16 mouse cellular contexts compared by ENCODE assay signal in genomic region chr4:87578164-87578563, GRCm38 (mm10).
A peak's percentile ranks its signal among the peaks of the same experiment; 100 is the strongest.
DNase-seq lines count a peak whose midpoint lies in the region; ATAC-seq and TF ChIP-seq lines count a peak whose summit lies in the region.
"Had no signal": no experiment of that assay in that cellular context is flagged by ENCODE, and none has a peak within 500 bp of the region (broad histone marks: within the 10 kb centered on the region; RNA-seq: fewer than 3 reads in every experiment).

No protein-coding gene starts in this region.

- no peak overlapping the region for H3K4me2 ChIP-seq in intestine, embryonic 14.5 days (ENCODE audit: low read length)
- H3K4me2 ChIP-seq in intestine, postnatal 0 days (replicated peaks; ENCODE audit: low read depth): no peak overlapping the region
- no peak overlapping the region for H3K4me2 ChIP-seq in lung, embryonic 14.5 days
- H3K4me2 ChIP-seq: forebrain, embryonic 13.5 days; hindbrain, embryonic 12.5 days; liver, embryonic 13.5 days; midbrain, embryonic 12.5 days; neural tube, embryonic 13.5 days had no signal

- no peak for TF ChIP-seq POLR2A in lung, adult 2 months (IDR thresholded peaks at IDR 0.05; ENCODE audit: borderline replicate concordance, extremely low read depth, low read depth, low read length)

- H3K9me3 ChIP-seq in intestine, embryonic 14.5 days (ENCODE audit: control insufficient read depth, low read length): no peaks in the 10 kb centered on the region
- no peaks in the 10 kb centered on the region for H3K9me3 ChIP-seq in intestine, postnatal 0 days (ENCODE audit: control insufficient read depth)
- no peaks in the 10 kb centered on the region for H3K9me3 ChIP-seq in lung, embryonic 14.5 days (ENCODE audit: low read depth, low read length)
- H3K9me3 ChIP-seq: forebrain, embryonic 13.5 days; hindbrain, embryonic 12.5 days; liver, embryonic 13.5 days; midbrain, embryonic 12.5 days; neural tube, embryonic 13.5 days had no signal

- H3K27ac ChIP-seq in intestine, embryonic 14.5 days (ENCODE audit: low read depth): no peak overlapping the region
- no peak overlapping the region for H3K27ac ChIP-seq in intestine, postnatal 0 days (ENCODE audit: low read depth, low read length)
- no peak overlapping the region for H3K27ac ChIP-seq in lung, embryonic 14.5 days (ENCODE audit: low read depth)
- H3K27ac ChIP-seq: forebrain, embryonic 13.5 days; hindbrain, embryonic 12.5 days; left cerebral cortex, adult 2 months; liver, embryonic 13.5 days; midbrain, embryonic 12.5 days; neural tube, embryonic 13.5 days had no signal

- WGBS in intestine, embryonic 14.5 days: 8% methylated on average over 3 of the region's 3 CpGs
- WGBS in intestine, postnatal 0 days: 21% methylated on average over 3 of the region's 3 CpGs
- 19% methylated on average over 3 of the region's 3 CpGs for WGBS in lung, embryonic 14.5 days
- 53% methylated on average over 3 of the region's 3 CpGs for WGBS in lung, adult 2 months

- TF ChIP-seq CTCF in intestine, postnatal 0 days (IDR thresholded peaks at IDR 0.05; ENCODE audit: low read depth): no peak
- no peak for TF ChIP-seq CTCF in lung, embryonic 14.5 days (IDR thresholded peaks at IDR 0.05; ENCODE audit: low read depth)
- no peak for TF ChIP-seq CTCF in lung, adult 2 months (IDR thresholded peaks at IDR 0.05; ENCODE audit: insufficient read depth, low read length)

- DNase-seq in intestine, embryonic 14.5 days (ENCODE audit: low spot score): peak; percentile 56
- DNase-seq in lung, embryonic 14.5 days: peak; percentile 40
- no peak for DNase-seq in lung, adult 2 months
- peak; percentile 10 for DNase-seq in embryo, embryonic 9.5 days (ENCODE audit: extremely low spot score)
- DNase-seq in yolk sac, embryonic 10.5 days (ENCODE audit: low spot score): peak; percentile 29
- DNase-seq in cerebellum, adult 9-11 months: no peak
- DNase-seq: adrenal gland, postnatal 10 days; cerebellum, adult 9-10 months; liver, embryonic 13.5 days had no signal

- no peaks in the 10 kb centered on the region for H3K27me3 ChIP-seq in intestine, embryonic 14.5 days (replicated peaks; ENCODE audit: control insufficient read depth, insufficient read depth, low read length)
- H3K27me3 ChIP-seq in intestine, postnatal 0 days (replicated peaks; ENCODE audit: control insufficient read depth, insufficient read depth, low read length): no peaks in the 10 kb centered on the region
- no peaks in the 10 kb centered on the region for H3K27me3 ChIP-seq in lung, embryonic 14.5 days (ENCODE audit: insufficient read depth, low read length)
- H3K27me3 ChIP-seq: forebrain, embryonic 13.5 days; hindbrain, embryonic 12.5 days; liver, embryonic 13.5 days; midbrain, embryonic 12.5 days had no signal

- ATAC-seq in intestine, embryonic 14.5 days (replicated peaks; ENCODE audit: low FRiP score, low TSS enrichment, low read depth): 0 out of 2 replicates have a peak, but pooled peaks have one; percentile 40
- no peak for ATAC-seq in intestine, postnatal 0 days
- ATAC-seq in lung, embryonic 14.5 days (ENCODE audit: insufficient read depth): peak; percentile 63
- ATAC-seq: activated CD4-positive, CD25-positive, alpha-beta regulatory T cell, adult 4 months; forebrain, embryonic 13.5 days had no signal

- no peak overlapping the region for H3K9ac ChIP-seq in intestine, embryonic 14.5 days (ENCODE audit: low read length)
- H3K9ac ChIP-seq in intestine, postnatal 0 days (ENCODE audit: low read depth, low read length): no peak overlapping the region
- no peak overlapping the region for H3K9ac ChIP-seq in lung, embryonic 14.5 days
- H3K9ac ChIP-seq: forebrain, embryonic 13.5 days; hindbrain, embryonic 12.5 days; liver, embryonic 13.5 days; midbrain, embryonic 12.5 days; neural tube, embryonic 13.5 days had no signal

- H3K36me3 ChIP-seq in intestine, embryonic 14.5 days (ENCODE audit: control insufficient read depth, insufficient read depth, low read length): no peaks in the 10 kb centered on the region
- no peaks in the 10 kb centered on the region for H3K36me3 ChIP-seq in intestine, postnatal 0 days (ENCODE audit: control insufficient read depth, insufficient read depth)
- H3K36me3 ChIP-seq in lung, embryonic 14.5 days (ENCODE audit: insufficient read depth): no peaks in the 10 kb centered on the region
- H3K36me3 ChIP-seq: hindbrain, embryonic 12.5 days; liver, embryonic 13.5 days; midbrain, embryonic 12.5 days; neural tube, embryonic 13.5 days had no signal

- peaks cover 12% of the 10 kb centered on the region; the same call in 1 of the 2 replicates for H3K4me1 ChIP-seq in intestine, embryonic 14.5 days (replicated peaks; ENCODE audit: control insufficient read depth, insufficient read depth, low read length)
- H3K4me1 ChIP-seq in intestine, postnatal 0 days (replicated peaks; ENCODE audit: control insufficient read depth, insufficient read depth, low read length): 0 out of 2 replicates have a peak, but pooled peaks cover 4% of the 10 kb centered on the region
- H3K4me1 ChIP-seq in lung, embryonic 14.5 days (ENCODE audit: insufficient read depth): no peaks in the 10 kb centered on the region
- H3K4me1 ChIP-seq in lung, adult 2 months (ENCODE audit: control insufficient read depth, insufficient read depth, low read length): no peaks in the 10 kb centered on the region
- H3K4me1 ChIP-seq: forebrain, embryonic 13.5 days; hindbrain, embryonic 12.5 days; liver, embryonic 13.5 days; midbrain, embryonic 12.5 days had no signal

- H3K4me3 ChIP-seq in intestine, embryonic 14.5 days (ENCODE audit: low read depth, low read length): no peak overlapping the region
- H3K4me3 ChIP-seq in intestine, postnatal 0 days (ENCODE audit: low read depth, low read length): no peak overlapping the region
- H3K4me3 ChIP-seq in lung, embryonic 14.5 days (ENCODE audit: low read depth, low read length): no peak overlapping the region
- no peak overlapping the region for H3K4me3 ChIP-seq in lung, adult 2 months (replicated peaks; ENCODE audit: extremely low read depth, low read depth, low read length)
- H3K4me3 ChIP-seq: forebrain, embryonic 13.5 days; hindbrain, embryonic 12.5 days; left cerebral cortex, adult 2 months; liver, embryonic 13.5 days; midbrain, embryonic 12.5 days; neural tube, embryonic 13.5 days had no signal

Comparison
In these comparisons a context has a peak if more than half of its experiments do, and no peak if none do; other contexts are left out.
1. DNase-seq: peak in intestine, embryonic 14.5 days (single experiment), lung, embryonic 14.5 days (single experiment), embryo, embryonic 9.5 days (single experiment) and yolk sac, embryonic 10.5 days (single experiment); none in lung, adult 2 months (single experiment) and cerebellum, adult 9-11 months (single experiment).